Mouse (Mus musculus) liver, embryonic 14.5 days (tissue): ENCODE measurements around the gene Cdkn2aipnl. TPM values are rescaled to one million over a fixed set of nuclear protein-coding genes. Genes with fewer than 3 reads are reported as not detected.

Experiments used
- ATAC-seq: fragments of 200-750 bp; cut with Nextera tagmentation; 2 replicates; pipeline ENCODE4 v1.8.0; 2017; ENCODE audit warnings: moderate number of reproducible peaks, mild to moderate bottlenecking, moderate library complexity; ENCODE audit not compliant: insufficient read depth
- DNase-seq, 3 experiments: peaks; one replicate each; pipeline ENCODE4 v3.0.0-alpha.2; 2012 to 2013; ENCODE audit warnings: low read depth in 3 of 3, low spot score in 3 of 3
- H3K27ac ChIP-seq: fragments of 300-500 bp; sonication (generic); 2 replicates; pipeline ENCODE4 v1.5.1; 2014; ENCODE audit warnings: moderate library complexity, mild to moderate bottlenecking, control low read depth, inconsistent platforms
- H3K27me3 ChIP-seq: fragments of 300-500 bp; sonication (generic); 2 replicates; pipeline ENCODE4 v1.6.1; 2014; ENCODE audit warnings: mild to moderate bottlenecking, low read length, moderate library complexity; ENCODE audit not compliant: control insufficient read depth, insufficient read depth
- H3K36me3 ChIP-seq: fragments of 300-500 bp; sonication (generic); replicated peaks from 2 replicates; pipeline ENCODE4 v1.6.1; 2014; ENCODE audit warnings: low read depth; ENCODE audit not compliant: control insufficient read depth, insufficient read depth
- H3K4me1 ChIP-seq, 2 experiments: fragments of 200-500 bp in 1 of 2; fragments of 300-500 bp in 1 of 2; sonication (generic) in 1 of 2; replicated peaks; 2 replicates each; pipeline ENCODE4 v1.6.1; 2012 to 2014; ENCODE audit warnings: antibody characterized with exemption in 1 of 2, inconsistent platforms in 1 of 2, low read length in 1 of 2; ENCODE audit not compliant: control insufficient read depth in 2 of 2, insufficient read depth in 2 of 2
- H3K4me2 ChIP-seq: fragments of 300-500 bp; sonication (generic); 2 replicates; pipeline ENCODE4 v1.6.1; 2014; ENCODE audit warnings: low read depth, mild to moderate bottlenecking, control low read depth, moderate library complexity
- H3K4me3 ChIP-seq, 2 experiments: fragments of 200-500 bp in 1 of 2; fragments of 300-500 bp in 1 of 2; sonication (generic) in 1 of 2; 2 replicates each; pipeline ENCODE4 v1.5.1; 2012 to 2014; ENCODE audit warnings: low read depth in 2 of 2, low read length in 2 of 2, mild to moderate bottlenecking in 2 of 2, control low read depth in 1 of 2, inconsistent platforms in 1 of 2, moderate library complexity in 1 of 2; ENCODE audit not compliant: insufficient read depth in 1 of 2
- H3K9ac ChIP-seq: fragments of 300-500 bp; sonication (generic); replicated peaks from 2 replicates; pipeline ENCODE4 v1.6.1; 2014; ENCODE audit warnings: mild to moderate bottlenecking, control low read depth, moderate library complexity
- H3K9me3 ChIP-seq: fragments of 300-500 bp; sonication (generic); 2 replicates; pipeline ENCODE4 v1.6.1; 2016; ENCODE audit warnings: low read length, mixed read lengths; ENCODE audit not compliant: control insufficient read depth
- CTCF ChIP-seq: IDR thresholded peaks from 2 replicates; pipeline ENCODE4 v1.5.1; 2016; ENCODE audit warnings: antibody characterized with exemption, low read depth, control low read depth
- EP300 ChIP-seq: IDR thresholded peaks from 2 replicates; pipeline ENCODE4 v1.6.1; 2016; ENCODE audit warnings: antibody characterized with exemption, low read depth
- WGBS: fragments of 180-500 bp; shearing (Covaris S2); extraction: QIAGEN DNeasy Blood & Tissue Kit; methylation state at CpG from one replicate; pipeline ENCODE4 v1.1.7; 2014; ENCODE audit not compliant: insufficient replicate concordance; 5-methylcytosine and 5-hydroxymethylcytosine counted together
- polyA plus RNA-seq, 2 experiments: library from polyadenylated mRNA; depleted of rRNA in 1 of 2; stranded (reverse) in 1 of 2; unstranded in 1 of 2; fragments of >200 nt; fragmentation: Nextera tagmentation in 1 of 2; extraction: Ambion mirVana in 1 of 2; gene quantifications; 2 replicates each; pipeline versions ENCODE4 v1.2.1 to v1.2.3; 2012 to 2014

Cdkn2aipnl gene
- polyA plus RNA-seq, 2 experiments = 19.0 to 53.5 TPM

- ATAC-seq = no peak
- WGBS = 74% methylated on average over 3 of the region's 3 CpGs
Measured at GRCm38 (mm10) chr11:51934230-51934629, 33.2 kb upstream of the Cdkn2aipnl start.

GRCm38 (mm10) chr11:51935636-51936434 is 31.6 kb upstream of the Cdkn2aipnl start:
- 35% methylated on average over 5 of the region's 5 CpGs for WGBS
- no peak for TF ChIP-seq EP300
- TF ChIP-seq CTCF = no peak
- no peaks in the 10 kb centered on the region for H3K36me3 ChIP-seq
- ATAC-seq (no peak), DNase-seq (no peak)
- no peaks in the 10 kb centered on the region for H3K9me3 ChIP-seq
- no peak overlapping the region for H3K4me3 ChIP-seq
- H3K4me2 ChIP-seq = no peak overlapping the region
- peaks cover 0 to 4% of the 10 kb centered on the region in 2 experiments; a peak in 2 of 4 replicates for H3K4me1 ChIP-seq
- H3K9ac ChIP-seq = no peak overlapping the region
- H3K27ac ChIP-seq = no peak overlapping the region
- no peaks in the 10 kb centered on the region for H3K27me3 ChIP-seq

More at GRCm38 (mm10) chr11:51934230-51934629, 33.2 kb upstream of the Cdkn2aipnl start:
- H3K9me3 ChIP-seq = no peaks in the 10 kb centered on the region
- no peak overlapping the region for H3K4me3 ChIP-seq
- no peak for TF ChIP-seq CTCF
- no peak for TF ChIP-seq EP300
- DNase-seq = no peak
- no peak overlapping the region for H3K27ac ChIP-seq
- no peak overlapping the region for H3K9ac ChIP-seq
- H3K27me3 ChIP-seq = no peaks in the 10 kb centered on the region
- no peaks in the 10 kb centered on the region for H3K36me3 ChIP-seq
- H3K4me2 ChIP-seq = no peak overlapping the region
- H3K4me1 ChIP-seq = peaks cover 0 to 4% of the 10 kb centered on the region in 2 experiments; a peak in 2 of 4 replicates

- no peak for DNase-seq
Measured at GRCm38 (mm10) chr11:51937361-51937781, 30.1 kb upstream of the Cdkn2aipnl start.

GRCm38 (mm10) chr11:51938817-51939589 is 28.5 kb upstream of the Cdkn2aipnl start:
- TF ChIP-seq CTCF (no peak), EP300 (no peak)
- H3K27ac ChIP-seq = no peak overlapping the region
- no peak overlapping the region for H3K4me2 ChIP-seq
- ATAC-seq = no peak
- peaks cover 0 to 4% of the 10 kb centered on the region in 2 experiments; a peak in 2 of 4 replicates for H3K4me1 ChIP-seq
- WGBS = 63% methylated on average over 12 of the region's 12 CpGs
- H3K27me3 ChIP-seq = no peaks in the 10 kb centered on the region
- H3K9me3 ChIP-seq = no peaks in the 10 kb centered on the region
- DNase-seq = no peak
- H3K36me3 ChIP-seq = no peaks in the 10 kb centered on the region
- H3K4me3 ChIP-seq = no peak overlapping the region
- no peak overlapping the region for H3K9ac ChIP-seq

More at GRCm38 (mm10) chr11:51937361-51937781, 30.1 kb upstream of the Cdkn2aipnl start:
- H3K4me2 ChIP-seq = no peak overlapping the region
- no peaks in the 10 kb centered on the region for H3K36me3 ChIP-seq
- no peaks in the 10 kb centered on the region for H3K27me3 ChIP-seq
- WGBS = 58% methylated on average over 6 of the region's 6 CpGs
- H3K4me3 ChIP-seq = no peak overlapping the region
- no peak for TF ChIP-seq EP300
- no peak for TF ChIP-seq CTCF
- no peaks in the 10 kb centered on the region for H3K9me3 ChIP-seq
- no peak overlapping the region for H3K27ac ChIP-seq
- H3K4me1 ChIP-seq = peaks cover 0 to 4% of the 10 kb centered on the region in 2 experiments; a peak in 2 of 4 replicates
- no peak for ATAC-seq
- H3K9ac ChIP-seq = no peak overlapping the region

- Histone ChIP-seq H3K9me3 (no peaks in the 10 kb centered on the region), H3K27me3 (no peaks in the 10 kb centered on the region), H3K4me1 (peaks cover 0 to 4% of the 10 kb centered on the region in 2 experiments; a peak in 2 of 4 replicates), H3K36me3 (no peaks in the 10 kb centered on the region), H3K27ac (no peak overlapping the region), H3K9ac (no peak overlapping the region), H3K4me3 (no peak overlapping the region), H3K4me2 (no peak overlapping the region)
- TF ChIP-seq EP300 (no peak), CTCF (no peak)
- no peak for DNase-seq
- WGBS = 69% methylated on average over 8 of the region's 8 CpGs
- no peak for ATAC-seq
Measured at GRCm38 (mm10) chr11:51939590-51939955, 27.9 kb upstream of the Cdkn2aipnl start.
